Mouse (Mus musculus) megakaryocyte-erythroid progenitor cell, adult 5-6 weeks (primary cell): ENCODE measurements around the gene Psenen. TPM values are rescaled to one million over a fixed set of nuclear protein-coding genes. Genes with fewer than 3 reads are reported as not detected.

Experiments used
- ATAC-seq: replicated peaks from 2 replicates; pipeline ENCODE4 v1.8.0; 2016; ENCODE audit warnings: mild to moderate bottlenecking, inconsistent platforms; ENCODE audit not compliant: severe bottlenecking, poor library complexity, low FRiP score, low TSS enrichment
- total RNA-seq, 2 experiments: library from RNA; stranded (forward) in 1 of 2; stranded (reverse) in 1 of 2; fragments of 200-1000, 215-1000 nt in 1 of 2; fragments of >200 nt in 1 of 2; fragmentation: Nextera tagmentation in 1 of 2; gene quantifications; 2 replicates each; pipeline ENCODE4 v1.2.3; 2014 to 2017

The Psenen gene
- total RNA-seq, 2 experiments from 2014 or later, result 117 to 174 TPM

- no peak for ATAC-seq
These were observed 37.0 kb downstream of the Psenen start for GRCm38 (mm10) chr7:30526399-30526798.

GRCm38 (mm10) chr7:30525954-30526353, 37.5 kb downstream of the Psenen start:
- no peak for ATAC-seq

GRCm38 (mm10) chr7:30524487-30524886, 38.9 kb downstream of the Psenen start:
- no peak for ATAC-seq

- no peak for ATAC-seq
These were observed 40.6 kb downstream of the Psenen start for GRCm38 (mm10) chr7:30522871-30523270.

DNA sequence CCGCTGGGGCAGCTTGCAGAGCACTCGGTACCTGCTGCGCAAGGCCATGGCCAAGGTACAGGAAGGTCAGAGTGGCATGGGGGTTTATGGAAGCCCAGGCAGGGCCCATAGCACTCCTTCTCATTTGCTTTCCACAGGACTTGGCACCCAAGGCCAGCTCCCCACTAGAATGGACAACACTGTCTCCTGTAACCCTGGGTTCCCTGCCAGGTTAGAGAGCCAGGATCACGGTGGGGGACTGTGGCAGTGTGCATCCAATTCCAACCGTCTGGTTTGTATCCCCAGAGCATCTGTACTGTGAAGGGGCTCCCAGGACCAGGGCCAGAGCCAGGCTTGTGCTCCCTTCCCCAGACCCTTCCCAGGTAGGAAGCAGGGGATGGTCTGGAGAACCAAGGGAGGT, 42.6 kb downstream of the Psenen start:
- no peak for ATAC-seq

GRCm38 (mm10) chr7:30520396-30520795, 43.0 kb downstream of the Psenen start:
- no peak for ATAC-seq

DNA sequence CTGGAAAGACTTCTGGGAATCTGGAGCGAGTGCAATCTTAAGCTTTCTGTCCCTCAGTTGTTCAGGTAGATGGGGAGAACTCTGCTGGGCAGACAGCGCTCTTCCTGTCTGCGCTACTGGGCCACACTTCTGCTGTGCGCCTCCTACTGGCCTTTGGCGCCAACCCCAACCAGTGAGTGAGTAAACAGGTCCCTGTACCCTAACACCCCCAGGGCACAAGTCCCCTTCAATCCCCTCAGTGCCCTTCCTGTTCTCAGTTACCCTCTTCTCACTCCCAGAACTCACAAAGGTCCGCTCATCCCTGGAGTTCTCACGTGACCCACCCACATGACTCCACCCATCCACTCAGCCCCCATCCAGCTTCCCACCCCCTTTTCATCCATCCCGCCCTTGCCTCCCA, 45.1 kb downstream of the Psenen start:
- no peak for ATAC-seq

DNA sequence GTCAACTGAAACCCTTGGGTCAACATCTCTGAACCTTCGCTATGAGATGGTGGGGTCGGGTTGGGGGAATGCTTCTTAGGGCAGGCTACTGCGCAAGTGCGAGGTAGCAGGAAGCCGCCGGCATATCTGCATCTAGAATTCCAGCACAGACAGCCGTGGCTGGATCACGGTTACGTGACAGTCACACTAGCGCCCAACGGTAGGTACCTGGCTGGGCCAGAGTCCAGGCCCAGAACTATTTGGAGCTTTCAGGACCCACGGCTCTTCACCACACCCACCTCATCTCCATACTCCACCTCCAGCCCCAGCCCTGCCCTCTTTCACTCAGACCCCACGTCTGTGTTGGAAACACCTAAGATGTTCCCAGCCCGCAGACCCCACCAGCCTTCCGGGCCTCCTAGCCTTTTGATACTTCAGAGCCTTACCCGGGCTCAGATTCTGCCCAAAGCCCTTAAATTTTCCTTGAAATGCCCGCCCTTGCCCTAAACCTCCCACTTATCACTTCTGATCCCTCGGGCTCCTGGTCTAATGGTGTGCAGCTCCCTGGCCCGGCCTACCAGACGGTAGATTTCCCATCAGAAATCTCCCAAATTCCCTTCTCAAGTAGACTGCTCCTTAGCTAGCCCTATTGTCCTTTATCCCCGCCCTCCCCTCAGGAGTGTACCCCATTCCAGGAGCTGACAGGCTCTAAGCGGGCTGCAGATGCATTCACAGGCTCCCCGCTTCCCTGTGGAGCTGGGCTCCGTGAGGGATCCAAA, 48.2 kb downstream of the Psenen start:
- ATAC-seq, result no peak

Other genes with a start within 250 kb of the Psenen start
Only the 30 nearest of the 33 such genes appear.
- not detected in 2 replicates for gene Lrfn3, start 200.9 kb downstream of the Psenen start, total RNA-seq (2014; fragmentation: Nextera tagmentation)
- not detected in 2 replicates for gene Lrfn3, start 200.9 kb downstream of the Psenen start, total RNA-seq (2017)
- gene Tyrobp, start 149.9 kb downstream of the Psenen start, total RNA-seq (2014; fragmentation: Nextera tagmentation), result 19.3 TPM in 1 of 2 replicates, not detected in the other
- 5.1 and 26.6 TPM in 2 replicates for gene Tyrobp, start 149.9 kb downstream of the Psenen start, total RNA-seq (2017)
- gene Hcst, start 143.8 kb downstream of the Psenen start, total RNA-seq (2014; fragmentation: Nextera tagmentation), result 4.3 and 4.4 TPM in 2 replicates
- gene Hcst, start 143.8 kb downstream of the Psenen start, total RNA-seq (2017), result 3.3 TPM in 1 of 2 replicates, not detected in the other
- 0.89 and 9.0 TPM in 2 replicates for gene Nfkbid, start 141.9 kb downstream of the Psenen start, total RNA-seq (2014; fragmentation: Nextera tagmentation)
- gene Nfkbid, start 141.9 kb downstream of the Psenen start, total RNA-seq (2017), result 0.80 and 3.1 TPM in 2 replicates
- gene Aplp1, start 118.1 kb downstream of the Psenen start, total RNA-seq (2014; fragmentation: Nextera tagmentation), result not detected in 2 replicates
- not detected in 2 replicates for gene Aplp1, start 118.1 kb downstream of the Psenen start, total RNA-seq (2017)
- not detected in 2 replicates for gene Kirrel2, start 105.9 kb downstream of the Psenen start, total RNA-seq (2014; fragmentation: Nextera tagmentation)
- gene Kirrel2, start 105.9 kb downstream of the Psenen start, total RNA-seq (2017), result not detected in 2 replicates
- gene Nphs1, start 105.3 kb downstream of the Psenen start, total RNA-seq (2014; fragmentation: Nextera tagmentation), result 1.7 TPM in 1 of 2 replicates, not detected in the other
- gene Nphs1, start 105.3 kb downstream of the Psenen start, total RNA-seq (2017), result 1.9 TPM in 1 of 2 replicates, not detected in the other
- gene Prodh2, start 70.0 kb downstream of the Psenen start, total RNA-seq (2014; fragmentation: Nextera tagmentation), result not detected in 2 replicates
- not detected in 2 replicates for gene Prodh2, start 70.0 kb downstream of the Psenen start, total RNA-seq (2017)
- 32.6 and 47.6 TPM in 2 replicates for gene Arhgap33, start 28.6 kb downstream of the Psenen start, total RNA-seq (2014; fragmentation: Nextera tagmentation)
- gene Arhgap33, start 28.6 kb downstream of the Psenen start, total RNA-seq (2017), result 4.6 and 15.1 TPM in 2 replicates
- gene Hspb6, start 11.4 kb downstream of the Psenen start, total RNA-seq (2014; fragmentation: Nextera tagmentation), result 20.8 and 25.3 TPM in 2 replicates
- 1.2 and 8.1 TPM in 2 replicates for gene Hspb6, start 11.4 kb downstream of the Psenen start, total RNA-seq (2017)
- gene Proser3, start 11.3 kb downstream of the Psenen start, total RNA-seq (2014; fragmentation: Nextera tagmentation), result 16.2 and 17.9 TPM in 2 replicates
- 3.5 and 5.3 TPM in 2 replicates for gene Proser3, start 11.3 kb downstream of the Psenen start, total RNA-seq (2017)
- 45.8 and 61.6 TPM in 2 replicates for gene Lin37, start 3.8 kb downstream of the Psenen start, total RNA-seq (2014; fragmentation: Nextera tagmentation)
- 13.8 and 28.6 TPM in 2 replicates for gene Lin37, start 3.8 kb downstream of the Psenen start, total RNA-seq (2017)
- gene U2af1l4, start 326 bp downstream of the Psenen start, total RNA-seq (2014; fragmentation: Nextera tagmentation), result 29.4 and 34.6 TPM in 2 replicates
- 79.6 and 83.0 TPM in 2 replicates for gene U2af1l4, start 326 bp downstream of the Psenen start, total RNA-seq (2017)
- gene Gm49396, start 283 bp downstream of the Psenen start, total RNA-seq (2014; fragmentation: Nextera tagmentation), result 5.3 and 14.0 TPM in 2 replicates
- gene Gm49396, start 283 bp downstream of the Psenen start, total RNA-seq (2017), result 1.5 and 7.0 TPM in 2 replicates
- gene Igflr1, start 1.8 kb upstream of the Psenen start, total RNA-seq (2014; fragmentation: Nextera tagmentation), result 3.7 and 11.3 TPM in 2 replicates
- not detected in 2 replicates for gene Igflr1, start 1.8 kb upstream of the Psenen start, total RNA-seq (2017)
- 105 and 115 TPM in 2 replicates for gene Kmt2b, start 25.1 kb upstream of the Psenen start, total RNA-seq (2014; fragmentation: Nextera tagmentation)
- gene Kmt2b, start 25.1 kb upstream of the Psenen start, total RNA-seq (2017), result 17.0 and 17.3 TPM in 2 replicates
- gene Zbtb32, start 35.3 kb upstream of the Psenen start, total RNA-seq (2014; fragmentation: Nextera tagmentation), result not detected in 2 replicates
- not detected in 2 replicates for gene Zbtb32, start 35.3 kb upstream of the Psenen start, total RNA-seq (2017)
- 0.83 TPM in 1 of 2 replicates, not detected in the other for gene Upk1a, start 49.2 kb upstream of the Psenen start, total RNA-seq (2014; fragmentation: Nextera tagmentation)
- gene Upk1a, start 49.2 kb upstream of the Psenen start, total RNA-seq (2017), result 0.99 TPM in 1 of 2 replicates, not detected in the other
- 569 and 755 TPM in 2 replicates for gene Cox6b1, start 62.5 kb upstream of the Psenen start, total RNA-seq (2014; fragmentation: Nextera tagmentation)
- 427 and 665 TPM in 2 replicates for gene Cox6b1, start 62.5 kb upstream of the Psenen start, total RNA-seq (2017)
- gene Etv2, start 72.2 kb upstream of the Psenen start, total RNA-seq (2014; fragmentation: Nextera tagmentation), result not detected in 2 replicates
- not detected in 2 replicates for gene Etv2, start 72.2 kb upstream of the Psenen start, total RNA-seq (2017)
- gene Rbm42, start 86.7 kb upstream of the Psenen start, total RNA-seq (2014; fragmentation: Nextera tagmentation), result 48.3 and 48.6 TPM in 2 replicates
- gene Rbm42, start 86.7 kb upstream of the Psenen start, total RNA-seq (2017), result 29.1 and 53.0 TPM in 2 replicates
- gene Haus5, start 101.4 kb upstream of the Psenen start, total RNA-seq (2014; fragmentation: Nextera tagmentation), result 32.4 and 43.6 TPM in 2 replicates
- gene Haus5, start 101.4 kb upstream of the Psenen start, total RNA-seq (2017), result 17.4 and 24.7 TPM in 2 replicates
- gene Pmis2, start 108.0 kb upstream of the Psenen start, total RNA-seq (2014; fragmentation: Nextera tagmentation), result not detected in 2 replicates
- gene Pmis2, start 108.0 kb upstream of the Psenen start, total RNA-seq (2017), result not detected in 2 replicates
- not detected in 2 replicates for gene 2200002J24Rik, start 135.3 kb upstream of the Psenen start, total RNA-seq (2014; fragmentation: Nextera tagmentation)
- gene 2200002J24Rik, start 135.3 kb upstream of the Psenen start, total RNA-seq (2017), result not detected in 2 replicates
- gene Atp4a, start 148.6 kb upstream of the Psenen start, total RNA-seq (2014; fragmentation: Nextera tagmentation), result 11.2 and 16.0 TPM in 2 replicates
- 1.4 and 2.9 TPM in 2 replicates for gene Atp4a, start 148.6 kb upstream of the Psenen start, total RNA-seq (2017)
- 285 and 294 TPM in 2 replicates for gene Tmem147, start 165.9 kb upstream of the Psenen start, total RNA-seq (2014; fragmentation: Nextera tagmentation)
- gene Tmem147, start 165.9 kb upstream of the Psenen start, total RNA-seq (2017), result 59.7 and 85.5 TPM in 2 replicates
- not detected in 2 replicates for gene Gapdhs, start 180.1 kb upstream of the Psenen start, total RNA-seq (2014; fragmentation: Nextera tagmentation)
- gene Gapdhs, start 180.1 kb upstream of the Psenen start, total RNA-seq (2017), result not detected in 2 replicates
- gene Sbsn, start 187.8 kb upstream of the Psenen start, total RNA-seq (2014; fragmentation: Nextera tagmentation), result 3.3 and 4.5 TPM in 2 replicates
- 2.7 and 11.6 TPM in 2 replicates for gene Sbsn, start 187.8 kb upstream of the Psenen start, total RNA-seq (2017)
- not detected in 2 replicates for gene Dmkn, start 200.1 kb upstream of the Psenen start, total RNA-seq (2014; fragmentation: Nextera tagmentation)
- not detected in 2 replicates for gene Dmkn, start 200.1 kb upstream of the Psenen start, total RNA-seq (2017)
- gene Krtdap, start 224.3 kb upstream of the Psenen start, total RNA-seq (2014; fragmentation: Nextera tagmentation), result not detected in 2 replicates
- gene Krtdap, start 224.3 kb upstream of the Psenen start, total RNA-seq (2017), result not detected in 2 replicates